Mouse (Mus musculus) liver, embryonic 13.5 days (tissue): ENCODE results near the gene Ift74. TPM values are rescaled to one million over a fixed set of nuclear protein-coding genes. Genes with fewer than 3 reads are reported as not detected.
"Not testable (repeated sequence)": the region's sequence is repeated elsewhere in the genome, so short reads cannot be mapped to it uniquely, and the experiment has no call there.

Experiments
- ATAC-seq: fragments of 200-750 bp; cut with Nextera tagmentation; 2 replicates; pipeline ENCODE4 v1.8.0; 2017; ENCODE audit warnings: low read depth, mild to moderate bottlenecking, moderate number of reproducible peaks, moderate library complexity
- DNase-seq: peaks from one replicate; pipeline ENCODE4 v3.0.0; 2022
- H3K27ac ChIP-seq: fragments of 300-500 bp; sonication (generic); 2 replicates; pipeline ENCODE4 v1.5.1; 2015; ENCODE audit warnings: moderate library complexity, mild to moderate bottlenecking, inconsistent platforms
- H3K27me3 ChIP-seq: fragments of 300-500 bp; sonication (generic); 2 replicates; pipeline ENCODE4 v1.6.1; 2015; ENCODE audit warnings: mild to moderate bottlenecking, inconsistent platforms
- H3K36me3 ChIP-seq: fragments of 300-500 bp; sonication (generic); 2 replicates; pipeline ENCODE4 v1.6.1; 2015; ENCODE audit warnings: mild to moderate bottlenecking, inconsistent platforms
- H3K4me1 ChIP-seq: fragments of 300-500 bp; sonication (generic); replicated peaks from 2 replicates; pipeline ENCODE4 v1.6.1; 2015; ENCODE audit warnings: inconsistent platforms
- H3K4me2 ChIP-seq: fragments of 300-500 bp; sonication (generic); 2 replicates; pipeline ENCODE4 v1.6.1; 2015; ENCODE audit warnings: inconsistent platforms, mild to moderate bottlenecking, moderate library complexity
- H3K4me3 ChIP-seq: fragments of 300-500 bp; sonication (generic); replicated peaks from 2 replicates; pipeline ENCODE4 v1.5.1; 2015; ENCODE audit warnings: mild to moderate bottlenecking, inconsistent platforms
- H3K9ac ChIP-seq: fragments of 300-500 bp; sonication (generic); 2 replicates; pipeline ENCODE4 v1.6.1; 2015; ENCODE audit warnings: mild to moderate bottlenecking, inconsistent platforms
- H3K9me3 ChIP-seq: fragments of 300-500 bp; sonication (generic); replicated peaks from 2 replicates; pipeline ENCODE4 v1.6.1; 2016; ENCODE audit warnings: inconsistent platforms
- WGBS: fragments of 180-500 bp; shearing (Covaris S2); methylation state at CpG from one replicate; pipeline ENCODE4 v1.1.7; 2015; ENCODE audit not compliant: insufficient replicate concordance; 5-methylcytosine and 5-hydroxymethylcytosine counted together
- polyA plus RNA-seq: library from polyadenylated mRNA; unstranded; fragments of >200 nt; fragmentation: Nextera tagmentation; extraction: Ambion mirVana; gene quantifications from 2 replicates; pipeline ENCODE4 v1.2.1, GENCODE M21; 2015

Gene Ift74
- polyA plus RNA-seq, 1 experiment from 2014 or later, result 4.3 TPM

GRCm38 (mm10) chr4:94620077-94620476 lies 5.8 kb downstream of the Ift74 start:
- H3K9ac ChIP-seq, result no peak overlapping the region
- peaks cover under 1% of the 10 kb centered on the region for H3K4me1 ChIP-seq
- H3K36me3 ChIP-seq, result no peaks in the 10 kb centered on the region
- no peaks in the 10 kb centered on the region for H3K9me3 ChIP-seq
- 64% methylated on average over 2 of the region's 2 CpGs for WGBS
- no peaks in the 10 kb centered on the region for H3K27me3 ChIP-seq
- no peak for DNase-seq
- H3K4me3 ChIP-seq, result no peak overlapping the region
- ATAC-seq, result no peak
- H3K4me2 ChIP-seq, result no peak overlapping the region
- no peak overlapping the region for H3K27ac ChIP-seq

DNA sequence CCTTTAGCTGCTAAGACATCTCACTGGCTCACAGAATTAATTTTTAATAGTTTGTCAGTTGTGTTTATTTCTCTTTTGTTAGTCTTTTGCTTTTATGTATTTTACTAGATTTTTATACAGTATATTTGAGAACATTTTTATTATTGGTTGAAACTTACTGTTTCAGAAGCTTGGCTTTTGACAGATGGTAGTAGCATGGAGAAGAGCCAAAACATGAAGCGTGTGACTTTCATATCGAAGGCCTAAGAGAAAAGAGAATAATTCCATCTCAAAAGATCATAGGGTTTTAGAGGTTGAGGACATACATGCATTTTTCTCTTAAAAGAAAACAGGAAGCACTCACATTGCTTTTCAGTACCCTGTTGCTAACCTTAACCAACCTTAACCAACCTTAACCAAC lies 28.9 kb downstream of the Ift74 start:
- no peak overlapping the region for H3K4me3 ChIP-seq
- no peak overlapping the region for H3K4me2 ChIP-seq
- H3K9ac ChIP-seq, result no peak overlapping the region
- H3K27ac ChIP-seq, result no peak overlapping the region
- H3K9me3 ChIP-seq, result no peaks in the 10 kb centered on the region
- no peaks in the 10 kb centered on the region for H3K4me1 ChIP-seq
- H3K27me3 ChIP-seq, result no peaks in the 10 kb centered on the region
- H3K36me3 ChIP-seq, result no peaks in the 10 kb centered on the region
- DNase-seq (no peak), ATAC-seq (no peak)
- 78% methylated on average over 2 of the region's 2 CpGs for whole genome bisulfite sequencing

- H3K4me1 ChIP-seq, result no peaks in the 10 kb centered on the region
- no peak for ATAC-seq
These were observed 35.6 kb downstream of the Ift74 start, which contains the start of gene Lrrc19 for GRCm38 (mm10) chr4:94649920-94650319. Gene Lrrc19 (minus strand): TSS chr4:94650144.

GRCm38 (mm10) chr4:94650426-94651175 lies 36.3 kb downstream of the Ift74 start:
- H3K27me3 ChIP-seq, H3K9ac ChIP-seq, H3K4me3 ChIP-seq, H3K4me2 ChIP-seq, ATAC-seq, H3K9me3 ChIP-seq, H3K27ac ChIP-seq, DNase-seq, H3K4me1 ChIP-seq, H3K36me3 ChIP-seq: not testable (repeated sequence)
- WGBS, result 59% methylated on average over 5 of the region's 5 CpGs

More at GRCm38 (mm10) chr4:94649920-94650319, 35.6 kb downstream of the Ift74 start, which contains the start of gene Lrrc19:
- Histone ChIP-seq H3K36me3 (0 out of 2 replicates have a peak, but pooled peaks cover under 1% of the 10 kb centered on the region), H3K27me3 (no peaks in the 10 kb centered on the region), H3K4me2 (no peak within 1 kb of the TSS), H3K9ac (no peak within 1 kb of the TSS), H3K4me3 (no peak within 1 kb of the TSS), H3K9me3 (no peaks in the 10 kb centered on the region), H3K27ac (no peak within 1 kb of the TSS)
- WGBS, result 77% methylated on average over 3 of the region's 3 CpGs
- DNase-seq, result no peak

- no peak for DNase-seq
- Histone ChIP-seq H3K27ac (no peak overlapping the region), H3K9me3 (no peaks in the 10 kb centered on the region)
These were observed 55.4 kb downstream of the Ift74 start for GRCm38 (mm10) chr4:94669718-94670117.

DNA sequence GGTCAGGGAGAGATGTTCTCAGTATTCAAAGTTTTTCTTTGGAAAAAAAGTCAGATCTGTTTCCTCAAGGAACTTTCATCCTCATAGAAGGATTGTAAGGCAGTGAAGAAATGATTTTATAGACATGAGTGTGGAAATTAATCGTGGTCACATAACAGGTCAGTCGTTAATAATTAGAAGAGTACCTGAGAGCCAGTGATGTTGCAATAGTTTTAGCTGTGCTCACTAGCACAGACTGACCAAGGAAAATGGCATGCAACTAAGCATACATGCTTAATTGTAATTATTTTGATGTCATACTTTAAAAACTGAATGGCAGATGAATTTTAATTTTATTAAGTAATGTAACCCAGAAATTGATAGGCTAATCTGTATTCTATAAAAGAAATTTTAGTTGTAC lies 66.4 kb downstream of the Ift74 start:
- DNase-seq, result no peak
- Histone ChIP-seq H3K27ac (no peak overlapping the region), H3K4me3 (no peak overlapping the region), H3K4me2 (no peak overlapping the region), H3K27me3 (no peaks in the 10 kb centered on the region), H3K9ac (no peak overlapping the region), H3K36me3 (no peaks in the 10 kb centered on the region), H3K4me1 (no peaks in the 10 kb centered on the region), H3K9me3 (no peaks in the 10 kb centered on the region)
- WGBS, result 61% methylated on average over 2 of the region's 2 CpGs
- no peak for ATAC-seq

More at GRCm38 (mm10) chr4:94669718-94670117, 55.4 kb downstream of the Ift74 start:
- Histone ChIP-seq H3K27me3 (no peaks in the 10 kb centered on the region), H3K9ac (no peak overlapping the region), H3K36me3 (no peaks in the 10 kb centered on the region), H3K4me1 (no peaks in the 10 kb centered on the region), H3K4me2 (no peak overlapping the region), H3K4me3 (no peak overlapping the region)
- ATAC-seq, result no peak
- WGBS, result 35% methylated on average over 1 of the region's 1 CpGs

DNA sequence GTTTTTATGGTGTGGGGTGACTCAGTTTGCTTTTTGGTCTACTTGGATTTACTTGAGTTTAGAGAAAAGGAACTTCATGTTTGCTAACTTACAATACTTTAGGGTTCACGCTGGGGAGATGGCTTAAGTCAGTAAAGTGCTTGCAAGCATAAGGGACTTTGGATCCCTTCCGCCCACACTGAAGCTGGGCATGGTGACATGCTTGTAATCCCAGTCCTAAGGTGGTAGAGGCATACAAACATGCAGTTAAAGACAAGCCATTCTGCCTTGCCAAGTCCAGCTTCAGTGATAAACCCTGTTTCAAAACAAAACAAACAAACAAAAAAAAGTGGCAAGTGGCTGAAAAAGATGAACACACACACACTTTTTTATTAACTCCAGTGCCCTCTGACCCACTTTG lies 66.9 kb downstream of the Ift74 start:
- no peak for DNase-seq
- Histone ChIP-seq H3K9me3 (no peaks in the 10 kb centered on the region), H3K4me1 (no peaks in the 10 kb centered on the region), H3K27ac (no peak overlapping the region), H3K36me3 (no peaks in the 10 kb centered on the region), H3K4me3 (no peak overlapping the region), H3K4me2 (no peak overlapping the region), H3K9ac (no peak overlapping the region), H3K27me3 (no peaks in the 10 kb centered on the region)
- no peak for ATAC-seq
- 73% methylated on average over 2 of the region's 2 CpGs for WGBS

GRCm38 (mm10) chr4:94682029-94682428 lies 67.7 kb downstream of the Ift74 start:
- Histone ChIP-seq H3K4me3 (no peak overlapping the region), H3K27ac (no peak overlapping the region), H3K27me3 (no peaks in the 10 kb centered on the region), H3K9me3 (no peaks in the 10 kb centered on the region), H3K9ac (no peak overlapping the region), H3K4me1 (no peaks in the 10 kb centered on the region), H3K36me3 (no peaks in the 10 kb centered on the region), H3K4me2 (no peak overlapping the region)
- DNase-seq (no peak), ATAC-seq (no peak)
- 8% methylated on average over 1 of the region's 1 CpGs for WGBS

DNA sequence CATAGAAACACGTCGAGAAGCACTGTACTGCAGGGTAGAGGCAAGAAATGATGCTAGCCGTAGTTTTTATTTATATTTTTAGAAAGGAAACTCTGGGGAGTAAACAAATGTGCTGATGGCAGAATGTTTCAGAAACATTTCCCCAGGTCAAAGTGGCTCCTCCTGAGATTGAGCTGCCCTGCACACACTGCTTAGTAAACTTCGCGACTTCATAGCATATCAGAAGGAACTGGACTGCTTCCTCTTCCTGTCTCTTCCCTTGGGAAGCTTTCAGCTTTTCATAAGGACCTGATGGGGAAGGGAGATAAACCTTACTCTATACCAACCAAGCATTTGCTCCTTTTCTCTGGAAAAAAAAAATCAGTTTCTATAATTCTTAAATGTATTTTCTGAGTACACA lies 69.0 kb downstream of the Ift74 start:
- ATAC-seq, result no peak
- Histone ChIP-seq H3K27ac (no peak overlapping the region), H3K9me3 (no peaks in the 10 kb centered on the region), H3K36me3 (no peaks in the 10 kb centered on the region), H3K9ac (no peak overlapping the region), H3K4me2 (no peak overlapping the region), H3K27me3 (no peaks in the 10 kb centered on the region), H3K4me1 (no peaks in the 10 kb centered on the region), H3K4me3 (no peak overlapping the region)
- no peak for DNase-seq
- 40% methylated on average over 5 of the region's 5 CpGs for WGBS

DNA sequence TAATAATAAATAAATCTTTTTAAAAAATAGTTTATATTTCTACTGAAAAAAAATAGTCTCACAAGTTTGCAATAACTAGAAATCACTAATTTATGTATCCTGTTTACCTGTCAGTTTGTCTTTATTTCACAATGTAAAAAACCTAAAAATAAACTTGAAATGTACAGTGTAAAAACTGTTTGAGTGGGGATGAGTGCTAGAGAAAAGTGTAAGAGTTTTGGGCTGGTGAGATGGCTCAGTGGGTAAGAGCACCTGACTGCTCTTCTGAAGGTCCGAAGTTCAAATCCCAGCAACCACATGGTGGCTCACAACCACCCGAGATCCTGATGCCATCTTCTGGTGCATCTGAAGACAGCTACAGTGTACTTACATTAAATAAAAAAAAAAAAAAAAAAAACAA lies 75.5 kb downstream of the Ift74 start:
- not testable (repeated sequence) for ATAC-seq, H3K4me2 ChIP-seq
- WGBS, result 54% methylated on average over 2 of the region's 2 CpGs

GRCm38 (mm10) chr4:94691078-94691477 lies 76.8 kb downstream of the Ift74 start:
- H3K4me3 ChIP-seq, result no peak overlapping the region
- DNase-seq, result no peak

More for the DNA sequence above, 75.5 kb downstream of the Ift74 start:
- not testable (repeated sequence) for H3K36me3 ChIP-seq, H3K27me3 ChIP-seq, H3K4me3 ChIP-seq, H3K9me3 ChIP-seq, H3K4me1 ChIP-seq, H3K27ac ChIP-seq, H3K9ac ChIP-seq, DNase-seq

DNA sequence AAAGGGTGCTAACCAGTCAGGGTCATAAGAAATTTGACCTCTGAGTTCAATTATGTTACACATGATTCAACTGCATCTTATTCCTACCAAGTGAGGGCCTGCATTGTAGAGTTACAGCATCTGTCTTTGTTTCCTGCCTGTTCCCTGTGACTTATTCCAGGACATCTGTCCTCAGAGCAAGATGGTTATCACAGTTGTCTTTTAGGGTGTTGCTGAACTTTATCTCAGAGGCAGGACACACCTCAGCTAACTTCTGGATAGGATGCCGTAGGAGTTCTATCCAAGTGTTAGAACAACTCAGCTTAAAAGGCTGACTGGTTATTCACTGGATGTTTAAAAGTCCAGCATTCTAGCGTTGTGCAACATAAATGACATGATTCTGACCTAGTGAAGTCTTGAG lies 77.9 kb downstream of the Ift74 start:
- H3K27ac ChIP-seq, result no peak overlapping the region
- no peaks in the 10 kb centered on the region for H3K27me3 ChIP-seq
- no peak for DNase-seq
- no peak overlapping the region for H3K4me3 ChIP-seq
- no peak for ATAC-seq
- no peaks in the 10 kb centered on the region for H3K36me3 ChIP-seq
- no peak overlapping the region for H3K4me2 ChIP-seq
- H3K9me3 ChIP-seq, result no peaks in the 10 kb centered on the region
- H3K4me1 ChIP-seq, result no peaks in the 10 kb centered on the region
- 65% methylated on average over 2 of the region's 2 CpGs for WGBS
- H3K9ac ChIP-seq, result no peak overlapping the region

More at GRCm38 (mm10) chr4:94691078-94691477, 76.8 kb downstream of the Ift74 start:
- no peaks in the 10 kb centered on the region for H3K27me3 ChIP-seq
- ATAC-seq, result no peak
- no peaks in the 10 kb centered on the region for H3K9me3 ChIP-seq
- H3K4me1 ChIP-seq, result no peaks in the 10 kb centered on the region
- no peak overlapping the region for H3K4me2 ChIP-seq
- no peak overlapping the region for H3K27ac ChIP-seq
- H3K36me3 ChIP-seq, result no peaks in the 10 kb centered on the region
- WGBS, result 14% methylated on average over 4 of the region's 4 CpGs
- no peak overlapping the region for H3K9ac ChIP-seq
